In the genomic region with DNA sequence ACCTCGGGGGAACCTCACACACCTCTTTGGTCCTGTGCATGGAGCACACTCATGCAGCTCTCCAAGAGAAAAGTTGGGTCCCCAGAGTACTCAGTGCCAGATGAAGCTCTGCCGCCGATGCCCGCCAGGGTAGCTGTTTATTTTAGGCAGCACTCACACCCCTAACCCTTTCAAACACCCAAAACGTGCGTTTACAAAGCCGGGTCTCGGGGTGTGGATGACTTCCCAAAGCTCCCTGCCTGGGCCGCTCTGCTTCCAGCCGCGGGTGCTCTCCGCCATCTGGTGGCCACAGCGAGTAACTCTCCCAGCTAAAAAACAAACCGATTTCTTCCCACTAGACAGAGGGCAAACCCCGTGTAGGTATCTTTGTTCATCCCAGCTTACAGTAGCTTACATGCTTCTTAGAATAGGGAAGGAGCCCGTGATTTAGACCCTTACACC, we compare ENCODE assay signal across 8 mouse cellular contexts. TPM values are rescaled to one million over a fixed set of nuclear protein-coding genes. Genes with fewer than 3 reads are reported as not detected.
DNase-seq lines count a peak whose midpoint lies in the region; ATAC-seq and TF ChIP-seq lines count a peak whose summit lies in the region.

No protein-coding gene starts in this region.

- peaks cover 3% of the 10 kb centered on the region; the same call in 1 of the 2 replicates for H3K4me1 ChIP-seq in cerebellum, adult 2 months (ENCODE audit: control insufficient read depth, insufficient read depth, low read length)
- H3K4me1 ChIP-seq in forebrain, embryonic 16.5 days (replicated peaks; ENCODE audit: control insufficient read depth, insufficient read depth, low read length), result peaks cover 29% of the 10 kb centered on the region
- H3K4me1 ChIP-seq in hindbrain, embryonic 10.5 days (replicated peaks), result peaks cover 26% of the 10 kb centered on the region
- H3K4me1 ChIP-seq in lung, postnatal 0 days (ENCODE audit: insufficient read depth, low read depth, low read length), result no peaks in the 10 kb centered on the region; the same call in 1 of the 2 replicates

- H3K27ac ChIP-seq in cerebellum, adult 2 months (ENCODE audit: insufficient read depth, low read length), result no peak overlapping the region
- no peak overlapping the region for H3K27ac ChIP-seq in forebrain, embryonic 16.5 days (ENCODE audit: low read length)
- H3K27ac ChIP-seq in hindbrain, embryonic 10.5 days, result no peak overlapping the region
- no peak overlapping the region for H3K27ac ChIP-seq in lung, postnatal 0 days (ENCODE audit: low read length)

- H3K4me2 ChIP-seq in forebrain, embryonic 16.5 days (ENCODE audit: low read length), result peak overlapping the region; percentile 66
- peak overlapping the region; percentile 59 for H3K4me2 ChIP-seq in lung, postnatal 0 days (replicated peaks; ENCODE audit: low read depth, low read length)

- peak; percentile 94 for TF ChIP-seq CTCF in cerebellum, adult 2 months (IDR thresholded peaks at IDR 0.05; ENCODE audit: borderline replicate concordance, insufficient read depth, low read depth, low read length)
- TF ChIP-seq CTCF in lung, postnatal 0 days (IDR thresholded peaks at IDR 0.05), result peak; percentile 92

- H3K27me3 ChIP-seq in cerebellum, adult 2 months (ENCODE audit: control insufficient read depth, insufficient read depth, low read length), result no peaks in the 10 kb centered on the region
- peaks cover 31% of the 10 kb centered on the region for H3K27me3 ChIP-seq in forebrain, embryonic 16.5 days (replicated peaks; ENCODE audit: control insufficient read depth, insufficient read depth, low read length)
- peaks cover 69% of the 10 kb centered on the region for H3K27me3 ChIP-seq in hindbrain, embryonic 10.5 days (ENCODE audit: insufficient read depth, poor library complexity, severe bottlenecking)
- peaks cover 18% of the 10 kb centered on the region for H3K27me3 ChIP-seq in lung, postnatal 0 days (replicated peaks; ENCODE audit: insufficient read depth, low read length)

- ATAC-seq in forebrain, embryonic 16.5 days, result peak; percentile 77
- peak; percentile 79 for ATAC-seq in lung, postnatal 0 days

- H3K36me3 ChIP-seq in forebrain, embryonic 16.5 days (ENCODE audit: control insufficient read depth, insufficient read depth), result no peaks in the 10 kb centered on the region
- no peaks in the 10 kb centered on the region for H3K36me3 ChIP-seq in hindbrain, embryonic 10.5 days
- no peaks in the 10 kb centered on the region for H3K36me3 ChIP-seq in lung, postnatal 0 days (ENCODE audit: insufficient read depth, low read length)

- no peak for TF ChIP-seq POLR2A in cerebellum, adult 2 months (IDR thresholded peaks at IDR 0.05; ENCODE audit: borderline replicate concordance, insufficient read depth, low read length)

- WGBS in cerebellum, adult 2 months, result under 1% methylated on average over 16 of the region's 16 CpGs
- WGBS in forebrain, embryonic 16.5 days, result 1% methylated on average over 16 of the region's 16 CpGs
- WGBS in hindbrain, embryonic 10.5 days, result under 1% methylated on average over 16 of the region's 16 CpGs
- WGBS in lung, postnatal 0 days, result under 1% methylated on average over 16 of the region's 16 CpGs

- peak; percentile 80 for DNase-seq in NIH3T3 (ENCODE audit: low read depth)
- DNase-seq in cerebellum, adult 2 months, result peak; percentile 78 to 87
- DNase-seq in hindbrain, embryonic 10.5 days (ENCODE audit: low spot score), result peak; percentile 83
- peak; percentile 28 to 66 for DNase-seq in layer of hippocampus, adult 8-10 months (ENCODE audit: low spot score in 2 of 2)
- DNase-seq in lung, postnatal 0 days (ENCODE audit: low spot score), result peak; percentile 81
- DNase-seq in retina, embryonic 14.5 days (ENCODE audit: low spot score), result peak; percentile 87
- peak; percentile 64 for DNase-seq in urinary bladder, postnatal 25 days (ENCODE audit: low spot score)

- H3K9me3 ChIP-seq in forebrain, embryonic 16.5 days (ENCODE audit: control insufficient read depth, low read length), result no peaks in the 10 kb centered on the region
- H3K9me3 ChIP-seq in hindbrain, embryonic 10.5 days, result no peaks in the 10 kb centered on the region
- H3K9me3 ChIP-seq in lung, postnatal 0 days (ENCODE audit: low read length), result no peaks in the 10 kb centered on the region

- H3K4me3 ChIP-seq in cerebellum, adult 2 months (replicated peaks; ENCODE audit: insufficient read depth, low read depth, low read length), result peak overlapping the region; percentile 45
- peak overlapping the region; percentile 3; the same call in 1 of the 2 replicates for H3K4me3 ChIP-seq in forebrain, embryonic 16.5 days (replicated peaks; ENCODE audit: low read length)
- peak overlapping the region; percentile 45 for H3K4me3 ChIP-seq in hindbrain, embryonic 10.5 days
- peak overlapping the region; percentile 37; the same call in 1 of the 2 replicates for H3K4me3 ChIP-seq in lung, postnatal 0 days (ENCODE audit: low read depth, low read length)

- TF ChIP-seq EP300 in lung, postnatal 0 days (IDR thresholded peaks at IDR 0.05), result no peak

- H3K9ac ChIP-seq in forebrain, embryonic 16.5 days (replicated peaks; ENCODE audit: low read depth, low read length), result no peak overlapping the region
- H3K9ac ChIP-seq in lung, postnatal 0 days (replicated peaks; ENCODE audit: low read depth), result no peak overlapping the region

RNA-seq across cellular contexts. Expression of a gene that starts 11.6 kb away (rescaled TPM):
- 6.0 and 6.9 TPM in 2 replicates for polyA plus RNA-seq in cerebellum, adult 2 months (2012; rRNA removed)
- polyA plus RNA-seq in forebrain, embryonic 16.5 days (2015; fragmentation: Nextera tagmentation; extraction: Ambion mirVana), result 18.0 and 24.4 TPM in 2 replicates
- 0.10 TPM in 1 of 2 replicates, not detected in the other for polyA plus RNA-seq in hindbrain, embryonic 10.5 days (2016; fragmentation: Nextera tagmentation; extraction: Ambion mirVana)
- under 1 TPM in 2 of 4 experiments, not detected in 2; 0.12 to 0.20 TPM for total RNA-seq in layer of hippocampus, adult 8-10 months (2022)
- polyA plus RNA-seq in lung, postnatal 0 days (2015; fragmentation: Nextera tagmentation; extraction: Ambion mirVana), result 0.05 and 0.06 TPM in 2 replicates

RNA-seq across cellular contexts. Expression of a gene that starts 16.5 kb away (rescaled TPM):
- 61.5 and 65.7 TPM in 2 replicates for polyA plus RNA-seq in cerebellum, adult 2 months (2012; rRNA removed)
- polyA plus RNA-seq in forebrain, embryonic 16.5 days (2015; fragmentation: Nextera tagmentation; extraction: Ambion mirVana), result 51.3 and 57.4 TPM in 2 replicates
- 34.2 and 42.9 TPM in 2 replicates for polyA plus RNA-seq in hindbrain, embryonic 10.5 days (2016; fragmentation: Nextera tagmentation; extraction: Ambion mirVana)
- 100 to 1,000 TPM in 1 of 4 experiments, 10 to 100 TPM in 3; 89.7 to 102 (median 93.2) TPM for total RNA-seq in layer of hippocampus, adult 8-10 months (2022)
- polyA plus RNA-seq in lung, postnatal 0 days (2015; fragmentation: Nextera tagmentation; extraction: Ambion mirVana), result 30.6 and 35.6 TPM in 2 replicates
